Mouse (Mus musculus): ENCODE results near the gene Slc25a47.

Slc25a47 gene

DNA sequence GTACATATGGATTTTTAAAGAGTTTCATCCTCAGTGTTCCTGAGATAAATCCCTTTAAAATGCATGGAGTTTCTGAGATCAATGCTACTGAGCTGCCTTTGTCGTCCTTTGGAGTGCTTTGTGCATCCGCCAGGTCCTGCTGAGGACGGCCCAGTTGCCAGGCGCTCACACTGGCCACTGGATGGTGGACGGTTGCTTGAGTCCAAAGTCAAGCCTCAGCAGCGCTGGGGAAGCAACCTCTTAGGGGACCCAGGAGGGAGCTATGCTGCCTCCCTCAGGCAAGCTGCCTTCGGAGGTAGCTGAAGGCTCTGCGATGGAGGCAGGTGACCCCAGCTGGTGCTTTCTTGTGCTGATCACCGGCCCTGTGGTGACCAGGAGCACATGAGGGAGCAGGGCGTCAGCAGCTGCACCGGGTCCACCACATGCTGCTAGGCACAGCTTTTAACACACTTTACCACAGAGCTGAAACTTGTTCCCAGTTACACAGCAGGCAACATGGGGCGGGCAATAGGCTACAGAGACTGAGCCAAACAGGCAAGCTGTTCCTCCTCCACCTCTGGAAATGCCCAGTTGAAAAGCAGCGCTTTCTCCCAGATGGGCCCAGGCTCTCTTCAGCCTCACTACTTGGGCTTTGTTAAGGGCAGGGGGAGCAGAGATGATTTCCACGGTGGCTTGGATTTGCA is 69.9 kb downstream of the Slc25a47 start:
- in situ Hi-C loops (cut with MboI; ENCODE audit: low sequenced_read_pairs) = loop anchor here (10.0 kb wide), 2 partner anchors 409 to 1469 kb away; no protein-coding TSS in a partner anchor

DNA sequence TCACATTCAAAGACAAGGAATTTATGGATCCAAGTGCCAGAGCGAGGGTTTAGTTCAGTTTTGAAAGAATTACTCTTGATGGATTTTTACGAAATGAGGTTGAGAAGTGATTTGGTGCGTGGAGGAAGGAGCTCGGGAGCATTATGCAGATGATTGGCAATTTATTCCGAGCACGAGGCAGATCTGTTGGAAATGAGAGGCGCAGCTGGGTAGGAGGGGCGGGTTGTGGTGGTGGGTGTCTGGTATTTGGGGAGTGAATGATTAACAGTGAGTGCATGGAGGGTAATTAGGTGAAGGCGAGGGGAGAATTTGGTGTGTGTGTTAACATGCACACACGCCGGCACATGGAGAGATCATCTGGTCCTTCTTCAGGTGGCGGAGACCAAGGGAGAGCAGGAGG is 70.6 kb downstream of the Slc25a47 start:
- in situ Hi-C loops (cut with MboI; ENCODE audit: low sequenced_read_pairs) = loop anchor here (10.0 kb wide), 2 partner anchors 408 to 1468 kb away; no protein-coding TSS in a partner anchor
